Mouse (Mus musculus) layer of hippocampus, adult 8-10 months (tissue): ENCODE data around the gene Psmb3. TPM values are rescaled to one million over a fixed set of nuclear protein-coding genes. Genes with fewer than 3 reads are reported as not detected.
"Not testable (repeated sequence)": the region's sequence is repeated elsewhere in the genome, so short reads cannot be mapped to it uniquely, and the experiment has no call there.

Source experiments
- DNase-seq, 2 experiments: peaks; one replicate each; pipeline ENCODE4 v3.0.0; 2022; ENCODE audit warnings: low spot score in 2 of 2
- total RNA-seq, 4 experiments: library from RNA; stranded (reverse); gene quantifications; 2 replicates each; pipeline ENCODE4 v1.2.4; 2022

Gene Psmb3
- total RNA-seq, 4 experiments from 2014 or later: 121 to 145 (median 133) TPM

DNA sequence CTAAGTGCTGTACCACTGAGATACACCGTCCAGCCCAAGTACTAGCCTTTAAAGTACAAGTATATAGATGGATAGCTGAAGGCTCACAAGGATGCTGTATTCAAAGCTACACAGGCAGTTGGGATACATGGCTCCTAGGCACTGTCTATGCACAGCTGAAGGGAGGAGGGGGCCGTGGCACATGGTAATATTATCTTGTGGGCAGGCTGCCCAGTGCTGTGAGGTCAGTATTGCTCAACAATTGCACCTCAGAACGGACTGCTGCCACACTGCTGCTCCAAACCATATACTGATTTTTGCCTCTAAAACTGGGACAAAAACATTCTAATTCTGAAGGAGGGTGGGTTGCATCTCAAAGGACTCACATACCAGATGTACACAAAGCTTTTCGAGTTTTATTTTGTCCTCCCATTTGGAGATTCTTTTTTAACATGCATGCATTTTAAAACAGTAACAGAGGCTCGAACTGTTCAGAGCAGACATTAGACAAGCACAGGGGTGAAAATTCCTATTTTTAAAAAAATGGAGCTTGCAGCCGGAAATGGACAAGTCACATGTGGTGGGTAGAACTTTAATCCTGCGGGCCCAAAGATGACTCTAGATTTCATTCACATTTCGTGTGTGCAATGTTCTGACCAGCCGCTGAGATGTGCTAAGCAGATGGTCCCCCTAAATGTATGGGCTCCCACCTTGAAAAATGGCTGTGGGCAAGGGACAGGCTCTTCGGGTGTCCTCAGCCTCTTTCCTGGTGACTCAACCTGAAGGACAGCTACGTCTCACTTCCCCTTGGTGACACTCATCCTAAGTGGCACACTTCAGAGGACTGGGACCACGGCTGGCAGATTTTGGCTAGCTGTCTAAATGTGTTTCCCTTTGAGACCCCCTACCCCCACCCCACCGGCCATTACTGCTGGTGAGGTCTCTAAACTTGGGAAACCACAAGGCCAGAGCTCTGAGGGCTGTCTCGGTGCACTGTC lies 11.9 kb downstream of the Psmb3 start:
- no peak for DNase-seq

DNA sequence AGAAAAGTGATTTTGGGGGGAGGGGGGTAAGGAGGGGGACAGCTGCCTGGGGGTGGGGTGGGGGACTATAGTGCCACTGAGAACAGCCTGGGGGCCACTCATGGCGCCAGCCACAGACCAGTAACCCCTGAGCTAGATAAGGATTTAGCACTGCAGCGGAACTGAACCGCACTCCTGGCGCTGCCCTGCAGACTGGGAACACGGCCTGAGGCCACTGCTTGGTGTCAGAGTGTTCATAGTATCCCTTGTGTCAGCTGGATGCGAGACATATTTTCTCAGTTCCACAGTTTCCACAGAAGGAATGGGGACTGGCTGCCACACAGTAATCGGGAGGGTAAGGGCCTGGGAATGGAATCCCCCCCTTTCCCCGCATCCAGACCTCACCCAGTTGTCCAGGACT lies 12.8 kb downstream of the Psmb3 start:
- no peak for DNase-seq

DNA sequence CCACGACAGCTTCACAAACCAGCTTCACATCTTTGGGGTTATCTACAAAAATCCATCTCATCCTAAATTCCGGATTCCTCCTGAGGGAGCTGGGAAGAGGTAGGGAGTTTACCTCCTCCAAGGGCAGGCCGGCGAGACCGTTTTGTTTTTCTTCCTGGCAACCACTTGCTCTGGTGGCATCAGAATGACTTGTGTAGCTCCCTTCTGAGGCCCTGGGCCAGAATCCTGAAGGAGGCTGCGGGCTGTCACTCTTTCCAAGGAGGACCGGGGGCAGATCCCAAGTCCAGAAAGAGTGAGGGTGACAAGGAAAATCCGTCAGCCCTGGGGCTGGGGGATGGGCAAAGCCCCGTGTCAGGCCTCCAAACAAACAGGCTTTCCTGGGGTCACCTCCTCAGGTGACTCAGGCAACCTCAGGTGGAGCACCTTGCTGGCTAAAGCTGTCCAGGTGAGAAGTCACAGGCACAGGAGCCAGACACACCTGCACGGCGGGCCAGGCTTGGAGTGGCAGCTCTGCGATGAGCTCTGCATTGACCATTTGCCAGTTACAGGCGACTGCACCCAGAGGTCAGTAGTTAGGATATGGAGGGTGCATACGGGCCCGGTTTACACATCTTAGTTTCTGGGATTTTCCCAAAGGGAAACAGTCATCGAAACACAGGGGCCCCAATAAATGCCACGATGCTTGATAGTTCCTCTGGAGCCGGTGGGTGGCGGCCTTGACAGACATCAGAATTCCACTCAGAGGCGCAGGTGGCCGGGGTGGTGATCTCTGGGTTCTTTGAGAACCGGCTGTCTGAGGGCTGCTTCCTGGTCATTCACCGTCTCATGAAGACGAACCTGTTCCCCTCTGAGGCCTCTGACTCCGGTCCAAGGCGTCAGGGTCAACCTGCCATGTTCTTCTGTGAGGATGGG lies 14.4 kb downstream of the Psmb3 start:
- no peak for DNase-seq

DNA sequence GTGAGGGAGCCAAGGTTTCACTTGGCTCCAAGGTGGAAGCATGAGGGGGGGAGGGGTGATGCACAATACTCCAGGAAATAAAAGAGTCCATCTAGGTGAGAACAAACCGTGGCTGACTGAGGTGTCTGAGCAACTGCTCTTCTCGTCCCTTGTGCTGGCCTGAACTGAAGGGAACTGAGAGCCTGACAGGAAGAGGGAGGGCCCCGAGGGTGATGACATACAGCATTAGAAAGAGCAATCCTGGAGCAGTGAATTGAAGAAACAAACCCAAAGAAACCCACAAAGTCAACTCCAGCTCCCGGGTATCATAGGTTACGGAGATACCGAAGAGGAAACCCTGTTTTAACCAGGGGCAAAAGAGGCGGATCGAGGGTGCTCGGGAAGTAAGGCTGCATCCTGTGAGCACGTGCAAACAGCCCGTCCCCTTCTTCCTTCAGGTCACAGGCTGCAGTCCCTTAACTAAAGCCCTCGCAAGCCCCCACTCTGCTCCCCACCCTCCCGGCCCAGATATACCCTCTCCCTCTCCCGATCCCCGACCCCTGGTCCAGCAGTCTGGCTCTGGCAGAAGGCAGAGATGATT lies 15.2 kb downstream of the Psmb3 start:
- DNase-seq: no peak

DNA sequence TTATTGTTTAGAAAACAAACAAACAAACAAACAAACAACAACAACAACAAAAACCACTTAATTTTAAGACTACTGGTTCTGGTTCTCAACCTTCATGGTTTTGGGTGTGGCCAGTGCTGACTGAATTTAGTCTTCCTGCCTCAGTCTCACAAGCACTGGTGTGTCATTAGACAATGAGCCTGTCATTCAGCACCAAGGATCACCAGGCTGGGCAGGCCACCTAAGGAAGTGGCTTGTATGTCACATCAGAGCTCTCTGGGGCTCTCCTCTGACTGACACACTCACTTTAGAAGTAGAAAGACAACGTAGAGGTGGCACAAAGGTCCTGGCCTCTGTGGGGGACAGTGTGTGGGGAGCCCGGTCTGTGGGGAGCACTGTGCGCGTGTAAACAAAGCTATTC lies 15.8 kb downstream of the Psmb3 start:
- DNase-seq: no peak

DNA sequence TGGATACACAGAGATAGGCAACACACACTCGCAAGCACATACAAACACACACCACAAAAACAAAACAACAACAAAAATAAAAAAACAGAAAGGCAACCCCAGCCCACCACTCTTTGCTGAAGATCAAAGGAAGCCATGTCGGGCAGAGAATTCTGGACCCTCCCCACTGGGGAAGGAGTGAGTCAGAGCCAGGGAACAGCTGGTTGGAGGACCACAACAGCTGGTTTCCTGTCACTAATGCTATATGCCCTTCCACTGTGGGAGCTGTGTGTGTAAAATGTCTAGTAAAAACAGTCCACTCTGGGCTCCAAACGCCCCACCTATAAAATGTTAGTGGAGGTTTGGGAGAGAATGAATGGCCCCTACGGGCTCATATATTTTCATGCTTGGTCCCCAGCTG lies 18.1 kb downstream of the Psmb3 start:
- DNase-seq: no peak

DNA sequence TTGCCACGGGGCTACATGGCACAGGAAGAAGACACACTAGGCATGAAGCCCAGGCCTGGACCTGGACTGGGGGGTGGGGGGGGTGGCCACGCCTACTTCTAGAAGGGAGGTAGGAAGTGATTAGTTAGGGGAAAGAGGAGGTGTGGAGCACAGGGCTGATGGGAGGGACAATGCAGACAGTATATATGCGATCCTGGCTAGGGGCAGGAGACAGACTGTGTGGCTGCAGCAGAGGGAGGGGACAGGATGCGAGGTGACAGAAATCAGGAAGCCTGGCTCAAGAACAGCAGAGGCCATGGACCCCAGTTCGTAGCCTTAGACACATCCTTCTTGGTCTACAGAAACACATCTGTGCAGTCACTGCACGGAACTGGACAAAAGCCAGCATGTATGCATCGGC lies 20.5 kb downstream of the Psmb3 start:
- no peak for DNase-seq

DNA sequence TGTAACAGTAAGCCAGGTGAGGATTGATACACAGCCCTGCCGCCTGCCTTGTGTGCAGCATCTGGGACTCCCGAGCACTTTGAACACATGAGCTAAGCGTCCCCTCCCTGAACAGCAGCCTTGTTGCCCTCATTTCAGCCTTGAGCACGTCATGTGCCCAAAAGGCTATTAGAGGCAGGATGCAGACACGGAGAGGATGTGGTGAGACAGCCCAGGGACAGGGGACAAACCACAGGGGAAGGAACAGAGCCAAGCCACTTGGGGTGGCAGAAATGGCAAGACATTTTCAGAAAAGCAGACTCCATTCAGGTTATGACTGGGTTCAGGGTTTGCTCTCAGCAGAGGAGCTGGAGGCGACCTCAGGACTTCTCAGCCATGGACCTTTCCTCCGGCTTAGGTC lies 25.1 kb downstream of the Psmb3 start:
- no peak for DNase-seq

DNA sequence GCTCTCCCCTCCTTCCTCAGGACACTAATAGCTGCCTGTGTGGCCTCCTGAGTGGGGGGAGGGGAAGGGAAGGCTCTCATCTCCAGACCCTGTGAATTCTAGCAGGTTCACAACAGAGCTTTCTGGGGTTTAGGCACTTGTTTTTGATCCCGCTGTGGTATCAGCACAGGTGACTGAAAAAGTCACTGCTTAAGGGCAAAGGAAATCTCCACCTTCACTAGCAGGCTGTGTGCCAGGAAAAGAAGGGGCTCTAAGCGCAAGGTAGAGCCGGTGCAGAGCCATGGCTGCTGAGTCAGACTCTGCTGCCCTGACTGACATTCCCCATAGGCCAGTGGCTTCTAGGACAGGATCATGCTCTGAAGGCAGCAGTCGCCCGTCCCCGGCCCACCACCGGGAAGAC lies 25.5 kb downstream of the Psmb3 start:
- no peak for DNase-seq

DNA sequence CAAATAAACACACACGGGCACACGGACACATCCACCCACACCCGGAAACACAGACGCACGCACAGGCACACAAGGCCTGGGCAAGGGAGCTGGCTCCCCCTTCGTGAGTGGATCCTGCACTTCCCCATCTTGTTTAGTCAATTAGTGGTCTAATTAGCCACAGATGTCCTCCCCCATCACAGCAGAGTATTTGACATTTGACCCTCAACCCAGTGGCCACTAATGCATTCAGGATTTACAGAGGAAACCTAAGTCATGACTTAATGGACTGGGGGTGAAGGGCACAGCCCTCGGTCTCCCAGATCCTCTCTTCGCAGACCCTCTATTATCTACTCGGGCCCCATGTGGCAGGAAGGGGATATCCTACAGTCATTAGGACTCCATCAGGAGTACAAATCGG lies 30.5 kb downstream of the Psmb3 start:
- no peak for DNase-seq

DNA sequence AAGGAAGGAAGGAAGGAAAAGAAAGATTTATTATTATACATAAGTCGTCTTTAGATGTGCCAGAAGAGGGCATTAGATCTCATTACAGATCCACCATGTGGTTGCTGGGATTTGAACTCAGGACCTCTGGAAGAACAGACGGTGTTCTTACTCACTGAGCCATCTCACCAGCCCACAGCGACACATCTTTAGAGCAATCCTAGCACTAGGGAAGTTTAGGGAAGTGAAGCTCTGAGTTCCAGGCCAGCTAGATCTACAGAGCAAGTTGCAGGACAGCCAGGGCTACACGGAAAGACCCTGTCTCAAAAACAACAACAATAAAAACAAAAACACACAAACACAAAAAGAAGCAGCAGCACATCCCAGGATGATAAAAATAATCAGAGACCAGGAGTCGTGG lies 31.6 kb downstream of the Psmb3 start:
- not testable (repeated sequence) for DNase-seq

DNA sequence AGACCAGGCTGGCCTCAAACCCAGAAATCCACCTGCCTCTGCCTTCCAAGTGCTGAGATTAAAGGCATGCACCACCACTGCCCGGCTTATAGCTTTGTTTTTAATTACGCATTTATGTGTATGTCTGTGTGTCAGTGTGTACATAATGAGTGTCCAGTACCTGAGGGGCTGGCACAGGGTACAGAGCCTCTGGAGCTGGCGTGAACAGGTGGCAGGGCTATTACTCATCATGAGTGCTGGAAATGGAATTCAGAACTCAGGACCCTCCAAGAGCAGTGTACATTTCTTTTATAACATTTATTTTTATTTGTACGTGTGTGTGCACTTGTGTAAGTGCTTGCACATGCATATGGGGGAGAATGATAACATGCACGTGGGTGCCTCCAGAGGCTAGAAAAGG lies 33.4 kb downstream of the Psmb3 start:
- no peak for DNase-seq

DNA sequence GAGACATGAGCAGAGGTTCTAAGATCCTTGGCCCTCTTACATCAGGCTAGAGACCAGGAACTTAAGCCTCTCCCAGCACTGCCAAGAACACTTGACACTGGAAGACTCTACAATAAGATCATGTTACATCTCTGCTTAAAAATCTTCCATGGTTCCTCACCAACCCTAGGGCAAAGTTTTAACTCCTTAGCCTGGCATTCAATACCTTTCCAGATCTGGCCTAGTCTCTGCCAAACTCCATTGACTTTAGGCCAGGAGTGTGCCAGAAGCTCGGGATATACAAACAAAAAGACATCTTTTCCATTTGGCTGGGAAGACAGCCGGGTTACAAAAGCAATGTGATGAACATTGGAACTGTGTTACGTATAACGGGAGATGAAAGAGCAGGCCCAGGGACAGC lies 34.4 kb downstream of the Psmb3 start:
- DNase-seq: no peak

DNA sequence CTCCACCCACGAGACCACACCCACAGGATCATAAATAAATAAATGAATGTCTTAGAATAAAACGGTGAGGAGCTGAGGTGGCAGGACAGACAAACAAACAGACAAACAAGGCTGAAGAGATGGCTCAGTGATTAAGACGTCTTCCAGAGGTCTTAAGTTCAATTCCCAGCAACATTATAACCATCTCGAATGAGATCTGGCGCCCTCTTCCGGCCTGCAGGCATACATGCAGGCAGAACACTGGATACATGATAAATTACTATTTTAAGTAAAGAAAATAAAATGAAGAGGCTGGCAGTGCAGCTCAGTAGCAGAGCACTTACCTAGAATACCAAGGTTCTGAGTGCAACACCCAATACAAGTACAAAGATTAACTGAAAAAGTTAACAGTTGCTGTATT lies 35.5 kb downstream of the Psmb3 start:
- DNase-seq: no peak

DNA sequence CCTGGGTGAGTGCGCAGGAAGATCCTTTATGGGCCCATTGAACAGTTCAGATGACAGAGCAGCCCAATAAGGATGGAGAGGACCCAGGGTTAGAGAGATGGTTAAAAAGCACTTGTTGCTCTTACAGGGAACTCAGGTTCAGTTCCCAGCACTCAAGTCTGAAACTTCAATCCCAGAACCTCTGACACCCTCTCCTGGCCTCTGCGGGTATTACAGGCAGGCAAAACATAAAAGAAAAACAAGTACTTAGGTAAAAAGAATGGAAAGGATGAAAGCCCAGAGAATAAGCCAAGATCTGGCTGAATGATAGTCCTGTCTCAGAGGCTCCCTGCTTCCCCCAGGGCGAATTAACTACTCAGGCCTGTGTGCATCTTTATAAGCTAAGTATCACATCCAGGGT lies 36.0 kb downstream of the Psmb3 start:
- no peak for DNase-seq

DNA sequence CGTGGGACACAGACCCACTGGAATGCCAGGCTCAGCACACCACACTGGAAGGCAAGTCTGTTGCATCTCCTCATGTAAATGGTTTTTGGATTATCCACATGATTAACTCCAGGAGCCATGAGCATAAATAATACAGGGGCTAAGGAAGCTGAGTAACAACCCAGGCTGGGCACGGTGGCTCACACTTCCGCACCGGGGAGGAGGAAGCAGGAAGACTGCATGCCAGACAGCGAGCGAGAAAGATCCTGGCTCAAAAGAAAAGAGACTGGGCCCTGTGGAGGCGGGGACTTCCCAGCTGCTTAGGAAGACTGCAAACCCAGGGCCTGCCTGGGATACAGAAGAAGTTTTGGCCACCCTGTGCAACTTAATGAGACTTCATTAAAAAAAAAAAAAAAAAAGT lies 37.0 kb downstream of the Psmb3 start:
- DNase-seq: no peak

DNA sequence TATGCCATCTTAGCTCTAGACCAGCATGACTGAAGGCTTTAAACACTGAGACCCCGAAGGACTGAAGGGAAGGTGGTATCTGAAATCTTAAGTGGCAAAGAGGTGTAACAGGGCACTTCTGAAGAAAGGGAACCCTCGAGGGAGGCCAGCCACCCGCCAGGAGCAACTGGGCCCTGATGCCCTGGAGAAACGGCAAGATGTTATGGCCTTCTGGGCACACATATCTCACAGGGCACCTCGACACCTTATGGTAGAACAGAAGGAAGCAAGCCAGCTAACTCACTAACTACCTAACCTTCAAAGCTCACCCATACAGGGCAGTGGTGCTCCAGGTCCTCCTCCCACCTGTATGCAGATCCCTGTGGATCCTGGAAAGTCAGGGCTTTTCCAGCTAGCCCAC lies 39.0 kb downstream of the Psmb3 start:
- no peak for DNase-seq

DNA sequence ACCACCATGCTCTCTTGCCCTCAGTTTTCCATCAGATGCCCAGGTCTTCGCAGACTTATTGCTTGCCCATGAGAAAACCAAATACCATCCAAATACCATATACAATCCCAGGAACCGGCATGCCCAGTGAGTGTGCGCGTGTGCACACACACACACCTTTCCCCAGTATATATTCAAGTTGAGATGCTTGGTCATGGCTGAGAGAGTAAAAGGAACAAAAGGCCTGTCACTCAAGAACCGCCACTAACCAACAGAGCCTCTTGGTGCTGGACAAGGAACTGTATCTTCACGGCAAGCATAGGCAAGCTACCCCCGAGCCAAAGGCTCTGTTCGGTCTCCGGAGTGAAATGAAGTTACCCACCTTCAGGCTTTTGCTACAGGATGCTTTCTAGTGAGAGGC lies 39.4 kb downstream of the Psmb3 start:
- DNase-seq: no peak

DNA sequence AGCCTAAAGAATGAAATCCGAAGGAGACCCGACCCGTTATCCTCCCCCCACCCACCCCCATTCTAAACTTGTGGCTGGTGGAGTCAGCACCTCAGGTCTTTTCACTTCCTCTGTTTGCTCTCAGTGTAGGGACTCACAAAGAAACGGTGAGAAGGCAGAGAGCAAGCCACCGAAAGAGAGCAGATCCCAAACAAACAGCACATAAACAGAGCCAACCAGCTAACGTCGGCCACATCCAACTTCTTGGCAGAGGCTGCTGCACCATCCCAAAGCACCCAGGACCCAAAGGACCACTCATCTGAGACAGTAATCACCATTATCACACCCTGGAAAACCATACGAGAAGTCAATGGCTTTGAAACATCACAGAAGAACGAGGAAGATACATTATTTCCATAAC lies 40.2 kb downstream of the Psmb3 start:
- DNase-seq: no peak

DNA sequence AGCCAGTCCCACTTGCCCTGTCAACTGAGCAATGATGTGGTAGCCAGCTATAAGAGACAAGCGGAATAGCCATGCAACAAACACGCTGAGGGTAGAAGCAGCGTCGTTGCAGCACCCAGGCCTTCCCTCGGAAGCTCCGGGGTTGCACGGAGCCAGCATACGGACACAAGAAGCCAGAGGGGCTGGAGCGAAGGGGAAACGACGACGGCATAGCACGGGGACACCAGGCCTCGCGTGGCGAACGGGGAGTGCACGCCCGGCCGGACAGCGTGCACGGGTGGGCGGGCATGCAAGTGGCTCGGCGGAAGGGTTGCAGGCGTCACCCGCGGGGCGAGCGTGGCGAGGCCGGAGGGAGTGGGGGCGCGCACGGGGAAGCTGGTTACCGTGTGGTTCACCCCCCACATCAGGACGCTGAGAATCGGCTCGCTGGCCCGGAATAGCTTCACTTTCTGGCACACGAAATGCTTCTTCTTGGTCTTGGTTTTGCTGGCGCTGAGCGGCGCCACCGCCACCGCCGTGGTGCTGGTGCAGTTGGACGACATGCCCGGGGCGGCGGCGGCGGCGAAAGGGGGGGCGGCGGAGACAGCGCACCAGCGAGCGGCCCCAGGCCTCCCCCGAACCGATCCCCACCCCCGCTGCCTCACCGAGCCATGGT lies 41.0 kb downstream of the Psmb3 start, which contains the start of gene Pip4k2b:
Pip4k2b (minus strand) TSS at position 642 of the 655 bp plus-strand sequence.
- DNase-seq: peak in 1 of 2 experiments; percentile 48

DNA sequence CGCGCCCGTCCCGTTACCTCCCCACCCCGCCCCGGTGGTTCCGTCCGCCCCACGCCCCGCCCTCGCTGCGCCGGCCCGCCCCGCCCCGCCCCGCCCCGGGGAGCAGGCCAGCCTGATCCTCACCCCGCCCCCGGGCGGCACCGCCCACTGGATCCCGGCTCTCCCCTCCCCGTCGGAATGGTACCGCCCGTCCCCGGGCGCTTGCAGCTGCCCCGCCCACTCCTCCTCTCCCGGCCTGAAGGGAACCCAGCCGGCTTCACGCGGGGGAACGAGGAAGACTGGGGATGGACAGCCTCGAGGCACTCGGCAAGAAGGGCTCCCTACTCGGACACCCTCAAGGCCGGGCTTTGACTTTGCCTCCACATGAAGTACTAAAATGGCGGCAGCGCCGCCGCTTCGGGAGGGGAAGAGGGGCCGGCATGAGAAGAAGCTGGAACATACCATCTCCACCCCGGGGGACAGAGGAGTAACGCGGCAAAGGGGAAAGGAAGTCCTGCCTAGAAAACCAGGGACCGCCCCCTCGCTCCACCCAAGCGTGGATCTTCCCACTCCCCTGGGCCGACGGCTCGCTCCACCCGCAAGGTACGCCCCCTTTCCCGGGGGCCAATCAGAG lies 41.6 kb downstream of the Psmb3 start:
- DNase-seq: peak; percentile 98
